Mouse (Mus musculus) kidney, adult 2 months (tissue): ENCODE data around the gene Des.

Source experiments
- CTCF ChIP-seq: fragments of 200-500 bp; conservative IDR thresholded peaks from 2 replicates; pipeline ENCODE4 v1.5.1; 2011; ENCODE audit warnings: low read depth, mild to moderate bottlenecking, control low read depth, low read length, moderate library complexity, mixed read lengths; ENCODE audit not compliant: insufficient read depth, insufficient read length
- POLR2A ChIP-seq: fragments of 200-500 bp; IDR thresholded peaks from one replicate; pipeline ENCODE4 v1.6.1; 2011; ENCODE audit warnings: low read depth, low read length, control low read depth

- TF ChIP-seq POLR2A, result no peak
- TF ChIP-seq CTCF, result no peak
Observed at GRCm38 (mm10) chr1:75388898-75389515, 28.9 kb downstream of the Des start.
